Mouse (Mus musculus): ENCODE data around the gene Itga2b.
A peak's percentile ranks its signal among the peaks of the same experiment; 100 is the strongest.
"Not testable (repeated sequence)": the region's sequence is repeated elsewhere in the genome, so short reads cannot be mapped to it uniquely, and the experiment has no call there.

Gene Itga2b

DNA sequence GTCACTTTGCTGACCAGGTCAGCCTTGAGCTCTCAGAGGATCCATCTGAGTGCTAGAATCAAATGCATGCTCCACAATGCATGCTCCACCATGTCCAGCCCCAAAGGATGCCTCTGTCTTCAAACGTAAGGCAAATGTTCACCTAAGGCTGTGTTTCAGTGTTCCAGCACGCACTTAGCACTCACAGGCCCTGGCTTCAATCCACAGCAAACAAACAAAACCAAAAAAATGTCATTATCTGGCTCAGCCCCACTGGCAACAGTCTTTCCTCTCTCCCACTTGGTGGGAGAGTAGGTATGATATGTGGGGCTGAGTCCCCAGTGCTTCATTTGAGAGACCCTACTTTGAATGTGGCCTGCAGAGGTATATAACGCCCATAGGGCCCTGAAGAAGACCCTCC is 58.9 kb downstream of the Itga2b start:
- no peak for DNase-seq (ENCODE audit: low spot score)

DNA sequence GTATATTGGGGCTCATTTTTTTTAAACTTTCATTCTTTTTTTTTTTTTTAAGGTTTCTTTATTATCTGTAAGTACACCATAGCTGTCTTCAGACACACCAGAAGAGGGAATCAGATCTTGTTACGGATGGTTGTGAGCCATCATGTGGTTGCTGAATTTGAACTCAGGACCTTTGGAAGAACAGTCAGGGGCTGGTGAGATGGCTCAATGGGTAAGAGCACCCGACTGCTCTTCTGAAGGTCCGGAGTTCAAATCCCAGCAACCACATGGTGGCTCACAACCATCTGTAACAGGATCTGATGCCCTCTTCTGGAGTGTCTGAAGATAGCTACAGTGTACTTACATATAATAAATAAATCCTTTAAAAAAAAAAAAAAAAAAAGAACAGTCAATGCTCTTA is 59.6 kb downstream of the Itga2b start:
- not testable (repeated sequence) for DNase-seq (ENCODE audit: low spot score)

DNA sequence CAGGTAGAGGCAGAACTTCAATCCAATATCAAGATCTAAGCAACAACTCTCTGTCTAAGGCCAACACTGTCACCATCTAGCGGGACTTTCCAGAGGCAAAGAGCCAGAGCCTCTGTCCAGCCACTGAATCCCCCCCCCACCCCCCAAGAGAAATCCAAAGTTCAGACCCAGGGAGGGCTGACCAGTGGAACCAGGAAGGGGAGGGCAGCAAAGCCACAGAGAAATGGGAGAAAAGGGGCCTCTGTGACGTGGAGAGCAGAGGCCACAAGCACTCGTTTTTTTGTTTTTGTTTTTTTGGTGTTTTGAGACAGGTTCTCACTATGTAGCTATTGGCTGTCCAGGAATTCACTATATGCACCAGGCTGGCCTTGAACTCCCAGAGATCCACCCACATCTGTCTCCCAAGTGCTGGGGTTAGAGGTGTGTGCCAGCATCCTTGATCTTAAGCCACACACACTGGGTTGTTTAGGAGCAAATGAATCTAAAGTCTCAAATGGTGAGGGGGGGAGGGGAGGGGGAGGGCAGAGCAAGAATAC is 60.1 kb downstream of the Itga2b start:
- DNase-seq (ENCODE audit: low spot score) = no peak

DNA sequence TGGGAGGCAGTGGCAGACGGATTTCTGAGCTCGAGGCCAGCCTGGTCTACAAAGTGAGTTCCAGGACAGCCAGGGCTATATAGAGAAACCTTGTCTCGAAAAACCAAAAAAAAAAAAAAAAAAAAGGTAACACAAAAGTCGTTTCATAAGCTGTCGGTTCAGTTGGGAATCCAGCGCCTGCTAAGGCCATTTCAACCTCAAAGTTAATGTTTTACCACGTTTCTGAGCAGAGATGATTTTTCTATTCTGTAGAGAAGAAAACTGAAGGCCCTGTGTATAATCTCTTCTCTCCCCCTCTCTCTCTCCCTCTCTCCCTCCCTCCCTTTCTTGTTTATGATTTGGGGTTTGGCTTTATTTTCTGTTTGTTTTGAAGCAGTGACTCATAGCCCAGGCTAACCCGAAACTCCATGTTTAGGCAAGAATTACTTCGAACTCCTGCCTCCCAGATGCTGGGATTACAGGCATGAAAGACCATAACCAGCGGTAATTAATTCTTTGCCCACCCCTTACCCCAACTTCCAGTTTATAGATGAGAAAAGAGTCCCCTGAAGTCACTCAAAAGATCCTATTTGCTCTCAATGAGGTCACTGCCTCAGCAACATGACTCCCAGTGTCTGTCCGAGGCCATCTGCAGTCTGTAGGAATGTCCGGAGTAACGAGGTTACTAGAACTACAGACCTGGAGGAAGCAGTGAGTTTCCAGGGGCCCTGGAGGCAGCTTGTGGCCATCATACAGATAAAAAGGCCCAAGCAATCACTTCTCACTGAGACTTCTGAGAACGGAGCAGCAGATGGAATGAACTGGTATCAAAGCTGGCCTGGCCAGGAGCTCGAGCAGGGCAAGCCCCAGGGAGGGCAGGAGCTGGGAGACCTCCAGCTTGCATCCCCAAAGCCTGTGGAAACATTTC is 60.8 kb downstream of the Itga2b start:
- DNase-seq (ENCODE audit: low spot score) = no peak

DNA sequence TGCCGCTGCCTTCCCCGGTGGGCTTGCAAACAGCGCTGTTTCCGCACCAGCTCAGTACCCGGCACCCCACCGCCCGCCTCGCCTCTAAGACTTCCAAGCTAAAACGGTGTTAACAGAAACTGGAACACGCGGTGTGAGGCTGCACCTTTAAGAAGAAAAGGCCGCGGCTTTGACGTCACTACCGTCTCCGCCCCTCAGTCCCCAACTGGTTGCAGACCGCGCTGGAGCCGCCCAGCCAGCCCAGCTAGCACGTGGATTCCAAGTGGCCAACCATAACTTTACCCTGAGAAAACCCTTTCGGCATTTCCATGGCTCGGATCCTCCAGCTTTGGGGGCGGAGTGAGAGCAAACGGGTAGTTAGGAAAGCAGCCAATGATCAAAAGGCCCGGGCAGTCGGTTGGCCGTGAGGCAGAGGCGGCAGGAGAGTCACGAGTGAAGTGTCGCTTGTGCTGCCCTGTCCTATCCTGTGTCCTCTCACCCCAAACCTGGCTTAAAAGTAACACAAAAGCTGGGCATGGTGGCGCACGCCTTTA is 61.5 kb downstream of the Itga2b start:
- peak; percentile 94 for DNase-seq (ENCODE audit: low spot score)

DNA sequence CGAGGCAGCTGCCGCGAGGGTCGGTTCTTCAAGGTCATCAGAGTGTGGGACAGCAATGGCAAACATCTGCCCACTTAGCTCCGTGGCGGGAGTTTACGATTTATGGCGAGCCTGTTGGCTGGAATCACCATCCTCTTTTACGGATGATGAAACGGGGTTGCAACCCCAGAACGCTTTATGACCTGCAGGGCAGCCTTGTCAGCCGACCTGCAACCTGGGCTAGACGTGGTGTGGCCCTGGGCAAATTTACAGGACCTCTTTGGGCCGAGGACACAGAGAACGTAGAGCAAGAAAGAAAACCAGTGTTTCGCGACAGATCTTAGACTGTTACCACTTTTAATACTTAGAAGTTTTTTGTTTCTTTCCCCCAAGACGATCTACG is 62.1 kb downstream of the Itga2b start, which contains the start of gene Slc25a39:
Slc25a39 (minus strand) TSS at position 113 of the 382 bp plus-strand sequence.
- DNase-seq (ENCODE audit: low spot score) = no peak

DNA sequence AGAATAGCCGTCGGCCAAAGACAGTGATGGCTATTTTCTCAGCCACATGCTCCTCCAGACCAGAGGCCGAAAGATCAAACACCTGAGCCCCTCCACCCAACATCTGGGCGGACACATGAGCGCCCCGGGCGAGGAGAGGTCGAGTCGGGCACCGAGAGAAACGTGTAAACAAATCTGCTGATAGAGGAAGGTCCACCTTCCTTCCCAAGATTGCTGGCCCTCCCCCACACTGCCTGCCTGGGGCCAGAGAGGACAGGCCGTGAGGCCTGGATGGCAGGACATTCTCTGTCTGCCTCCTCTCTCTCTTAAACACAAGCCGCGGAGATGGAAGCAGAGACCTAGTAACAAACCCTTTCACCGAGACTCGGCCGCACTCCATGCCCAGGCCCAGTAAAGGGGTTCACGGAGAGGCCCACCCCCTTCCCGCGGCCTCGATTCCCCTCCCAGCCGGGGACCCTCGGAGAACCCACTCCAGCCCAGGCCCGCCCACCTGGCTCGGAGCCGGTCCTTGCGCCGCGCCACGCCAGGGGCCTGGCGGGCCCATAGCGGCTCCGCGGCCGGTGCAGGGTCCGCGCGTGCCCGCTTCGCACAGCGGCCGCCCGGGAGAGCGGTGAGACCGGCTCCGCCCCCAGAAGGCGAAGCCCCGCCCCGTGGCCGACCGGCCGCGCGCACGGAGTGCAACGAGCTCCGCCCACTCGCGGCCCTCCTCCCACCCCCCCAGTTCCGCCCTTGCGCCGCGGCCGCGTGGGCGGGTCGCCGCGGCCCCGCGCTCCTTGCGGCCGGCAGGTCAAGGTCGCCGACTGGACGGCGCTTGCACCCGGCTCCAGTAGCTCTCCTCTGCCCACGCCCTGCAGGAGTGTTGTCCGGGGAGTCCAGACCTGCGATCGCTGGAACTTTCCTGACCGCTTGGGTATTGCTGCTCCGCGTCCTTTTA is 62.8 kb downstream of the Itga2b start:
- DNase-seq (ENCODE audit: low spot score) = peak; percentile 96

DNA sequence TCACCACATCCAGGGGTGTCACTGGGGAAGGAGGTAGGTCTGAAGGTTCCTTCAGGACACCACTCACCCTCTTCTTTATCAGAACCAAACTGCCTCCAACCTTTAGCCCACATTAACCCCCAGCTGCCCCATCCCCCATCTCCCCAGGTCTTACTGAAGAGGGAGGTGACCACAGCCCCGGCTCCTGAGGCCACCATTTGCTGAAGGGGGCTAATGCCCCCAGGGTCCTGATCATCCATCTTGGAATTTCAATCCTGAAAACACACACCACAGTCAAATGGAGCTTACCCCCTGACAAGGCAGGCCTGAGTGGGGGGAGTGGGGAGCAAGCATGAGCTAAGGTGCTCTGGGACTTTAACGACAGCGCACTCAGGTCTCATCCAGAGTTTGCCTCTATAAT is 63.5 kb downstream of the Itga2b start:
- no peak for DNase-seq (ENCODE audit: low spot score)

DNA sequence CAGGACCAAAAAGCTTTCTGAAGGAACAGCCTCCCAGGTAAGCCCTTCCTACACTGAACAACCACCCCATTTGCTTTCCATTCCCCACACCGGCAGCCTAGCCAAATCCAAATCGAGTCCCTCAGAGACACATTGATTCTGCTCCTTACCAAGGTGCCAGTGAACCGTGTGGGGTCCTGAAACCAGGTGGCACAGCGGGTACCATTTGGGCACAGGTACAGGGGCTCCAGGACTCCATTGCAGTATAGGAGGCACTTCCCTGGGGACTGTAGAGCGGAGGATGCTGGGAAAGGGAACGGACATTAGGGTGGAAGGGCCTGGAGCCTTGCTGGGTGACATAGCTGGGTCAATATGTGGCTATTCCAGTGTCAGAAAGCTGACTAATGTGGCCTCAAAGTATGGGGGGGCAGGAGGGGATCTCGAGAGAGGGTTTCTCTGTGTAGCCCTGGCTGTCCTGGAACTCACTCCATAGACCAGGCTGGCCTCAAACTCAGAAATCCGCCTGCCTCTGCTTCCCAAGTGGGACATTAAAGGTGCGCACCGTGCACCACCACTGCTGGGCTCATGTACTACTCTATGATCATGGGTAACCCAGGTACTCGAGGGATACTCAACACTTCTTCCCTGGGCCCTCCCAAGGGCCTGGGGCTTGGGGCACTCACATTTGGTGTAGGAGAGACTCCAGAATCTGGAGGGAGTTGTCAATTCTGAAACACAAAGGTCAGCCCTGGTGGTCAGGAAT is 64.2 kb downstream of the Itga2b start:
- no peak for DNase-seq (ENCODE audit: low spot score)

DNA sequence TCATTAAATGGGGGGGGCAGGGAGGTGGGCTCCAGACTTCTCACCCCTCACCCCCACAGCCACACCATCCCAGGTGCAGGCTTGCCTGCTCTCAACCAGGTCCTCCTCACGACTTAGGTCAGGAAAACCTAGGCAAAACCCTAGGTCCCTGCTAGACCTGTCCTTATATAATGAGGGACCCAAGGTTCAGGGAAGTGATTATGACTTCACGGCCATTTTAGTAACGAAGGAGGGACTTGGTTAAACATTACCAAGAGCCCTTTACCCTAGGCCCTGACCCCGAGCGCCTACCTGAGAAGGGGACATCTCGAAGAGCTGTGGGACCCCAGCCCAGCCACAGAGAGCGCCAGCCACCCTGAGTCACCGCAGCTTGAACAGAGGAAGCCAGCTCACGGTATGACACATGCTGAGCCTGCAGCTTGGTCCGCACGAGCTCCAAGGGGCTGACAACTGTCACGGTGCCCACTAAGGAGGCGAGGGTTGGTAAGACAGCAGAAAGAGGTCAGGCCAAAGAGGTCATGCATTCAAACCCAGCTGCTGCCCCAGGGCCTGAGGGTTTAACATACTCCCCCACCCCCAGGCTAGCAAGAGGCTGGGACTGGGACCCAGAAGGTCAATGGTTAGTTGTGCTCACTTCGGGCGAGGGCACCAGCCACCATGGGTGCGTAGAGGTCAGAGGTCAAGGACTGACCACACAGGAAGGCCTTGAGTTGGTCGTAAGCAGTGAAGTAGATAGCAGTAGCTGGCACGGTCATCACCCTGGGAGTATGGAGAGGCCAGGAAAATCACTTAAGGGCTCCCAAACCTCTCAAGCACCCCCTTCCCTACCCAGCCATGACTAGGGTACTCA is 65.5 kb downstream of the Itga2b start:
- DNase-seq (ENCODE audit: low spot score) = no peak

DNA sequence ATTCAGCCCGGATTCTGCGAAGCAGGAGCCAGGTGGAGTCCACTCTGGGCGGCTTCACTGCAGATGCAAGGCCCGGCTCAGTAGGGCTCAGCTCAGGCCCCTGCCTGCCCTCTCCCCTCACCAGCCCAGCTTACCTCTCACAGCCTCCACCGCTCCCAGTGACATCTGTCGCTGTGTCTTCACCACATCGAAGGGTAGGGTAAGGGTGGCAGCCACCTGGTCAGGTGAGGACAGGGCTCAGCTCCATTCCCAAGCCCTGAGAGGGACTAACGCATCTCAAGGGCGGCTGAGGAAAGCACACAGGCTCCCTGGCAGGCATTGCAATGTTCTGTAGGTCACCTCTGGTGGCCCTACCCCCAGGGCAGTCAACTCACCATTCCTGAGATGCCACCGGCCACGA is 66.3 kb downstream of the Itga2b start:
- no peak for DNase-seq (ENCODE audit: low spot score)

Data from ovary, postnatal 36 days (tissue).